Mouse (Mus musculus) ovary, postnatal 14 days (tissue): Measurements from ENCODE around the gene Mgp.

Experiments
- DNase-seq: peaks from one replicate; pipeline ENCODE4 v3.0.0; 2022; ENCODE audit warnings: low spot score

Mgp gene

DNA sequence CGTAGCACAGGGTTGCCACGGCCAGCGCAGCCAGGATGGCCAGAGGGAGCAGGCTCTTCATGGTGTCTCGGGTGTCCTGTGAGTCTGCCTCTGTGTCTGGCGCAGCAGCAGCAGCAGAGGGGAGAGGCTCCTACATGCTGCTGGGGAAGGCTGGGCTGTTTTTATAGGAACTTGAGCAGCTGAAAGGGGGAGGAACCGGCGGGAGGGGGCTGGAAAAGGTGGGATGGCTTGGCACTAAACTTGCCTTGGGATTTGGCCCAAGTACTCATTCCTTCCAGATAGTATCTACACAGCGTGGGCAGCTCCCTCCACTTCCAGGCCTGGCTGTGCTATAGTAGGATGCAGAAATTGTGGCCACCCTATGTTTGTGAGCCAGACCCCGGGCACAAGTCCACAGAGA, at the start of gene Mgp:
Gene Mgp, minus strand, starts transcription at position 154 of the 400 bp plus-strand sequence.
- peak; percentile 46 for DNase-seq

DNA sequence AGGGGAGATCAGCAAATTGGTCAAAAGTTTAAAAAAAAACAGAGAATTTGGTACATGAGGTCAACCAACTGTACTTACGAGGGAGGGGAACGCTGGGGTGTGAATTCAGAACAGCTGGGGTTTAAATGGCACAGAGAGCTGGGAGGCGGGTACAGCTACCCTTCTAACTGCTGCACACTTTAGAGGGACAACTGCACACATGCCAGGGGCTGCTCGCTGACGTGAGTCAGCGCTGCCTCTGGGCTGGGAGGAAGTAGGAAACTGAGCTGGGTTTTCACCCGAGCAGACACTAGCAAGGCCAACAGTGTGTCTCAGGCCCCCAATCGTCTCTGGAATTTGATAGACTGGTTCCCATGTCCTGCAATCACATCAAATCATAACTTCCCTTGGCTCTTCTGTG, 49.4 kb upstream of the Mgp start:
- DNase-seq: no peak

DNA sequence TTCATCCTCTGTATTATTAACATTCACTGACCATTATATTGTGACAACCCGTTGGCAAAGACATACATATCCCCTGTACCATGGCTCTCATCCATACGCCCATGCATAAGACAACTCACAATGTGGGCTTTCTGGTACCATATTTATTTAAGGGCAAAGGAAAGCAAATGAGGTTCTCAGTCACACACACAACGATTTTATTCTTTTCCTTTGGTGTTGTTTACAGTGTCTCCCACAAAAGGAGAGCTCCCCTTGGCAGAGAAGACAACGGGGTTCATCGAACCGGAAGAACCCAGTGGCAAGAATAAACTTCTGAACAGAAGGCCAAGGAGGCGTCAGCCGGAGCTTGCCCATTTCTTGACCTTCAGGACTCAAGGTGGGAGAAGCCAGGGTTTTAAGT, 47.9 kb upstream of the Mgp start, which contains the start of gene Pde6h:
Gene Pde6h, plus strand, starts transcription at position 301 of the 400 bp plus-strand sequence.
- DNase-seq: no peak

GRCm38 (mm10) chr6:136922871-136923270, 47.2 kb upstream of the Mgp start:
- DNase-seq: no peak

DNA sequence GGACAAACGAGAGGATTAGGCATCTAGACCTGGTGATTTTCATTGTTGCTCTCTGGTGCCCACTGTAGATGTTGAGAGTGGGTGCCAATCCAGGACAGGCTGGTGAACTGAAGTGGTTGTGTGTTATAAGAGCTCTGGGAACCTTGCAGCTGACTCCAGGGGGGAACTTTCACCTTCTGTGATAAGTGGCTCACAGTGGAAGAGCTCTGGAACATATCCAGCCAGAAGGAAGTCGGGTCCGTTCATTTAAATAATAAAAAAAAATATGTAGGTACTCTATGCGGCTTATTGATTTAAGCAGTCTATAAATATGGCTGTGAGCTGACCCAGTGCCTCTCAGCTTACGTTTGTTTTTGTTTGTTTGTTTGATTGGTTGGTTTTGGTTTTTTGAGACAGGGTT, 46.5 kb upstream of the Mgp start, which contains the start of gene Erp27:
Gene Erp27, minus strand, starts transcription at position 101 of the 400 bp plus-strand sequence.
- DNase-seq: no peak

GRCm38 (mm10) chr6:136921601-136922000, 46.0 kb upstream of the Mgp start:
- DNase-seq: no peak

GRCm38 (mm10) chr6:136920320-136921257, 45.0 kb upstream of the Mgp start:
- peak; percentile 80 for DNase-seq

DNA sequence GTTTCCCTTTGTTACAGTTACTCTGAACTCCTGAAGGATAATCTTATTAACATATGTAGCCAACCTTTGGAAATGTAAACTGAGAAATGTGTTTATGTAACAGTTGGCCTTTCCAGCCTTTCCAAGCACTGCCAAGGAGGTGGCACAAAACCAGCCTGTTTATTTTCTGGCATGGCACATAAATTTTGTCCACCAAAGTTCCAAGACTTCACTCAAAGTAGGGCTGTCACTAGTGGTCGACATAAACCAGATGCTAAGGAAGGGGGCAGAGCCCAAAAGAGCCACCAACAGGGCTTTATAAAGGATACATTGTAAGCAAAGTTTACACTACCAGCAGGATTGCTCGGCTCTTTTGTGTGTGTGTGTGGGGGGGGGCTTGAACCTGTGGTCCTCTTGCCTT, 42.3 kb upstream of the Mgp start:
- DNase-seq: no peak

GRCm38 (mm10) chr6:136915721-136916395, 40.2 kb upstream of the Mgp start:
- no peak for DNase-seq

- DNase-seq: no peak
These were observed 38.6 kb upstream of the Mgp start for GRCm38 (mm10) chr6:136914234-136914633.

DNA sequence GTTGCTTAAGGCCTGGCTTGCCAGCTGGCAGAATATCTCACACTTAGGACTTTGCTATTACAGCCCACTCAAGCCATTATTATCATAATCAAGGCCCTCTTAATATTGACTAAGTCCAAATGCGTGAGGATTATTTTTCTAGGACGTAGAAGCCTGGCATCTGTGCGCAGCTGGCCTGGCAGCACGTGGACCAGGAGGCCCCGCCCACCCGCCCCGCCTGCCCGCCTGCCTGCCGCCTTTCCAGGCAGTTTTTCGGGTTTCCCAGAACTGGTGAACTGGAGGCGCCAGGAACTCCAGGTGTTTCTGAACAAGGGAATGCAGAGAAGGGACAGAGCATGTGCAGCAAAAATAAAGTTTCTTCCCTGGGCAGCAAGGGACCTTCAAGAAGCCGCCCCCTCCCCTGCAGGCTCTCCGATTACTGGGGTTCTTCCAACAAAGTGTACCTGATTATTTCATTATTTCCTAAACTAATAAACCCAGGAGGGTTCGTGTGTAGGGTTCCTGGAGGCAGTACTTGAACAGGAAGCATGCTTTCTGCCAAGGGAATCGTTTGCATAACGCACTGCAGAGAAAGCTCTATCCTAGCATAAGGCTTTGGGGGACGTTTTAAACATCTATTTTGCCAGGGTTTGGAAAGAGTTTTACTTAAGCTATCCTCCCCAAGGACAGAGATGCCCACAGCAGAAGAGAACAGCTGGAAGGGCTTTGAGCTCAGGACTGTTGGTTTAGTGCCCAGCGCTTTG, 37.9 kb upstream of the Mgp start:
- no peak for DNase-seq

DNA sequence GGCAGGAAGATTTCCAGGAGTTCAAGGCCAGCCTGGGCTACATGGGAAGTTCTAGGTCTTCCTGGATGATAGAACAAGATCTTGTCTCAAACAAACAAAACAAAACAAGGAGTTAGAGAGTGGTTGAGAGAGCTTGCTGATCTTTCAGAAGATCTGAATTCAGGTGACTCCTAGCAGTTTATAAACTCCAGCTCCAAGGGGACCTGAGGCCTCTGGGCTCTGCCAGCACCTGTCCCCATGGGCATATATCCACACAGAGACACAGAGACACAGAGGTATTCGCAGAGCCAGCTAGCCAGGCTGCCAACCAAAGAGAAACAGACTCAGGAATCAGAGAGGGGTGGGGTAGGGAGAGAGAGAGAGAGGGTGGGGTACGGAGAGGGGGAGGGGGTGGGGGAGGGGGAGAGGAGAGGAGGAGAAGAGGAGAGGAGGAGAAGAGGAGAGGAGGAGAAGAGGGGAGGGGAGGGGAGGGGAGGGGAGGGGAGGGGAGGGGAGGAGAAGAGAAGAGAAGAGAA, 37.2 kb upstream of the Mgp start:
- no peak for DNase-seq

DNA sequence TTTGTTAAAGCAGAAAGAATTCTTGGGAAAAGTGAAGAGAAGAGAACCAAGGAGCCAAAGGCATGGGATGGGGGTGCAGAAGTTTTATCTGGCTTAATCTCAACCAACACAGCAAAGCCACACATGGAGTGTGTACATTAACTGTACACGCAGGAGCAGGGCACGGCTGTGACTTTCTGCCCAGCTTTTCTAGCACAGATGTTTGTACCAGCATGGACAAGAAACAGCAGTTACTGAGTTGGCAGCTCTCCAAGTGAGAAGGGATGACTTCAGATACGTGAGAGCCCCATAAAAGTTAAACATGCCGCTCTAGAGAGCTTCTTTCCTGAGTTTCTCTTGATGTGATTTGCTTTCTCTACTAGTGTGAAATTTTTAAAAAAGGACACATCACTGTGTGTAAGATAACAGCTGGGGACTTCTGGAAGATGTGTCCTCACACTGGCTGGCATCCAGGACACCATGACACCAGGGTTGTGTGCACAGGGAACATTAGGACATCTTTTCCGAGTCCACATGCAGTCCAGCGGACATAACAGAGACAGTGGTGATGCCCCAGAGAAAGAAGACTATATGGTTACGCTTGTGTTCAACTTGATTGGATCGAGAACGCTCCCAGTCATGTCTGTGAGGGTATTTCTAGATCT, 34.7 kb upstream of the Mgp start:
- no peak for DNase-seq

- no peak for DNase-seq
These were observed 31.3 kb upstream of the Mgp start for GRCm38 (mm10) chr6:136906937-136907293.

- no peak for DNase-seq
These were observed 30.8 kb upstream of the Mgp start for GRCm38 (mm10) chr6:136906283-136906936.

DNA sequence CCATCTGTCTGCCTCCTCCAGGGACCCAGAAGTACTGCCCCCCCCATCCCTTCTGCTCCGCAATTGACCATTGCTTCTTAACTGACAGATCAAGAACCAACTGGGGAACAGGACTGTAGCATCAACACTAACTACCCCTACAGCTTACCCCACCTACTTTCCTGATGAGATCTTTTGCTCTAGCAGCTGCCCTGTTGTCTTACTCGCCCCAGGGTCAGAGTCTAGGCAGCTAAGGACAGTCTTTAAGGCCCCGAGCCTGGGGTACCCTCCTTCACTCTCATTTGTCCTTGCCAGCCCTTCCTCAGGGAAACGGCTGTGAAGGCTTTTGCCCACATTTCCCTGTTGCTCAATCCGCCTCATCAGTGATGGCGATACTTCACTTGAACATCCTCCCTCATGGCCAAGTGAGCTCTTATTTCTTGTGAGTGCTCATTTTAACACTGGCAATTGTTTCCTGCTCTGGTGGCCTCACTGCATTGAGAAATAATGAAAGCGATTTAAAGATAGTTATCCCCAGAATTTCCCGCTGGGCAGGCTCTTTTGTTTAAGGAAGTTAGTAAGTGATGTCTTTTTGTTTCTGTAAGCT, 28.4 kb upstream of the Mgp start:
- DNase-seq: no peak

GRCm38 (mm10) chr6:136902527-136902926, 26.9 kb upstream of the Mgp start:
- no peak for DNase-seq

GRCm38 (mm10) chr6:136901010-136901409, 25.4 kb upstream of the Mgp start:
- DNase-seq: no peak

DNA sequence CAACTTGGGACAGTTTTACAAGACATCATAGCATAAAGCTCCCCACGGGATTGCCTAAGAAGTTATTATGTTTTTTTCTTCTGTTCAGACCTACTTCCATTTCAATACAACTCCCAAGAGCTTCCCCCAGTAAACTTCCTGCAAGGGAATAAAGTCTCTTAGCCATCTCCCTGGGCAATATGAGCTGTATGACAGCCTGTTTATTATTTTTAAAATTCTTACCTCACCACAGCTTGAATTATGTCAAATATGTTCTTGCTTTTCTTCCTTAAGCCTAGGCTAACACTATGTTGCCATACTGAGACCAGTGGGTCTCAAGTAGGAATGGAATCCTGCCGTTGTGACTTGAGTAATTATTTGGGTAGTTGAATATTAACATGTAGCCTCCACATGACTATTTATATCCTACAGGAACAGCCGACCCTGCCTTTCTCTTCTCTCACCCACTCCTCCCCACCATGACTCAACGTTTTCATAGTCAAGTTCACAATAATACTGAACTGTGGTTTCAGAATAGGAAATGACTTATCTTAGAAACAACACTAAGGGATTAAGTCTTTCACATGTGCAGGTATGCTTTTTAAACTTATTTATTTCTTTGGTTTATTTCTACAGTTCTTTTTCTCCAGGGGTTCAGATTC, 24.9 kb upstream of the Mgp start:
- no peak for DNase-seq

GRCm38 (mm10) chr6:136898954-136899353, 23.3 kb upstream of the Mgp start:
- no peak for DNase-seq
